Mouse (Mus musculus) urinary bladder, postnatal 14 days (tissue): Measurements from ENCODE around the gene Fbxl3.

Experiments used
- DNase-seq: peaks from one replicate; pipeline ENCODE4 v3.0.0; 2021; ENCODE audit warnings: low spot score

The Fbxl3 gene

DNA sequence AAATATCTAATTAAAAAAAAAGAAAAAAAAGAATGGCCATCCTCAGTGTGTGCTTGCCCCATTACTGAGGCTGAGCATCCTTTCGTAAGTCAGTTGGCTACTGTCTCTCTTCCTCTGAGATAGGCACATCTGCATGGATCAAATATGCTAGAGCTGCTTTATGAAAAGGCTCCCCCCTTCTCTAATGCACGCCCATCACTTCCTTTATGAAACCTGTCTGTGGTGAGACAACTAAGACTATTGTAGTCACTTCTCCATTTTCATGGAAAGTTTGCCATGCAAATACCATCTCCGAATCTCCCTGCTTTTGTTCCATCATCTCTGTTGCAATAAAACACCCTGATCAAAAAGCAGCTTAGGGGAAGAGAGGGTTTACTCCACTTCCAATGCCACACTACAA lies 62.4 kb downstream of the Fbxl3 start:
- no peak for DNase-seq

DNA sequence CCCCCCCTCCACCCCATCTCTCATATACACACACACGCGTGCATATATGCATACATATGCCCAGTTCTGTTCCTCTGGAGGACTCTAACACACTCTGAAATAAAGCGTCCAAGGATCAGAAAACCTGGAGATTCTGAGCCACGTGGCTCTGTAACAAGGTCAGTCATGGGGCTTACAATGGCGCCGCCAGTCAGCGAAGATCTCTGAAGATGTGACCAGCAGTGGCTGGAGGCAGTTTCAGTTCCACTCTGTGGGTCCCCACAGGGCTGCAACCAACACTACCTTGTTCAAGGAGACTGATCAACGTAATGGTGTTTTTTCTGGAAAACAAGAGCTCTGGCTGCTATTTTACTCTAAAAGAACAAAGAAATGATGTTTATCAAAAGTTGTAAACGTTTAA lies 65.3 kb downstream of the Fbxl3 start:
- no peak for DNase-seq

DNA sequence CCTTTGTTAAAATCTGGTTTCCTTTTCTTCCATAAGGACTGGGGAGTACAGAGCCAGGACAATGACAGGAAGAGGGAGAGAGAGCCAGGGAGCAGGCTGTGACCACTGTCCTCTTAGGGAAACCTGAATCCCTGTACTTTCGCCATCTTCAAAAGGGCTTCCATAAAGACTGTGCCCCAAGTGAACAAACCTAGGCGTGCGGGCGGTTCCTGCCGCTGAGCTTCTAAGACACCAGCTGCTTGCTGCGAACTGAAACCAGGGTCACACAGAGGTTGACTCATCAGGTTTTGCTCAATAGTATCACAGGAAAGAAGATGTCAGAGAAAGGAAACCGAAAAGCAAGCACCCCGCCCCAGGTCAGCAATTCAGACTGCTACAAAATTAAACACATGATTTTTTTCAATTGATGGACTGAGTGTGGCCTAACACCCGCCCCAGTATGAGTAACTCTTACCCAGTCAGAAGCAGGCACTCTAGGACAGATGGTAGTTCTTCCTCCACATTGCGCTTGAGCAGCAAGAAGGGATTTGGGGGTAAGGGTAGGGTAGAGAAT lies 66.0 kb downstream of the Fbxl3 start:
- peak; percentile 28 for DNase-seq
